Mouse (Mus musculus): Measurements from ENCODE around the gene Dnase1. TPM values are rescaled to one million over a fixed set of nuclear protein-coding genes. Genes with fewer than 3 reads are reported as not detected.
A peak's percentile ranks its signal among the peaks of the same experiment; 100 is the strongest.

Dnase1 gene
- total RNA-seq, 1 experiment, result 1.0 TPM

GRCm38 (mm10) chr16:4031441-4032274 lies 5.1 kb upstream of the Dnase1 start:
- no peak for TF ChIP-seq MAFK (IDR thresholded peaks at IDR 0.05; ENCODE audit: insufficient read depth, low read depth, low read length)
- no peak for TF ChIP-seq ZC3H11A (IDR thresholded peaks at IDR 0.05; ENCODE audit: borderline replicate concordance, low read depth, low read length)
- no peak for TF ChIP-seq CHD2 (IDR thresholded peaks at IDR 0.05; ENCODE audit: low read depth, low read length)
- no peak for TF ChIP-seq ZNF384 (IDR thresholded peaks at IDR 0.05; ENCODE audit: low read depth, low read length)

GRCm38 (mm10) chr16:4032341-4032748 lies 4.4 kb upstream of the Dnase1 start:
- H3K9ac ChIP-seq (ENCODE audit: insufficient read depth, low read depth, low read length, poor library complexity, severe bottlenecking), result no peak overlapping the region
- H3K4me1 ChIP-seq (ENCODE audit: control insufficient read depth in 2 of 2, insufficient read depth in 2 of 2, low read length in 2 of 2, poor library complexity in 1 of 2), result peaks cover 6 to 23% of the 10 kb centered on the region in 2 experiments; a peak in 2 of 4 replicates
- no peak overlapping the region for H3K27ac ChIP-seq (ENCODE audit: insufficient read depth, low read depth, low read length, poor library complexity, severe bottlenecking)
- H3K9me3 ChIP-seq (ENCODE audit: control insufficient read depth, insufficient read depth, low read depth, low read length), result no peaks in the 10 kb centered on the region
- peaks cover 10% of the 10 kb centered on the region for H3K36me3 ChIP-seq (ENCODE audit: control insufficient read depth, insufficient read depth, low read length, poor library complexity, severe bottlenecking)
- in situ Hi-C loops (cut with MboI; ENCODE audit: low sequenced_read_pairs in 2 of 2, unreplicated experiment in 2 of 2), result no loop called here
- no peak for DNase-seq (ENCODE audit: low read depth, low spot score)
- TF ChIP-seq ZC3H11A (IDR thresholded peaks at IDR 0.05; ENCODE audit: borderline replicate concordance, low read depth, low read length) (no peak), MAFK (IDR thresholded peaks at IDR 0.05; ENCODE audit: insufficient read depth, low read depth, low read length) (no peak), CHD2 (IDR thresholded peaks at IDR 0.05; ENCODE audit: low read depth, low read length) (no peak), HCFC1 (IDR thresholded peaks at IDR 0.05; ENCODE audit: borderline replicate concordance, insufficient read depth, low read length) (no peak), ZNF384 (IDR thresholded peaks at IDR 0.05; ENCODE audit: low read depth, low read length) (no peak)
- no peak overlapping the region for H3K4me3 ChIP-seq (ENCODE audit: insufficient read depth in 1 of 2, low read depth in 1 of 2, low read length in 2 of 2, poor library complexity in 1 of 2, severe bottlenecking in 1 of 2)

More at GRCm38 (mm10) chr16:4031441-4032274, 5.1 kb upstream of the Dnase1 start:
- peaks cover 5% of the 10 kb centered on the region; the same call in 1 of the 2 replicates for H3K36me3 ChIP-seq (ENCODE audit: control insufficient read depth, insufficient read depth, low read length, poor library complexity, severe bottlenecking)
- peaks cover 6 to 21% of the 10 kb centered on the region in 2 experiments; a peak in 2 of 4 replicates for H3K4me1 ChIP-seq (ENCODE audit: control insufficient read depth in 2 of 2, insufficient read depth in 2 of 2, low read length in 2 of 2, poor library complexity in 1 of 2)
- DNase-seq (ENCODE audit: low read depth, low spot score), result no peak
- in situ Hi-C loops (cut with MboI; ENCODE audit: low sequenced_read_pairs in 2 of 2, unreplicated experiment in 2 of 2), result no loop called here
- peak overlapping the region; percentile 22; the same call in 1 of the 2 replicates for H3K27ac ChIP-seq (ENCODE audit: insufficient read depth, low read depth, low read length, poor library complexity, severe bottlenecking)
- no peaks in the 10 kb centered on the region for H3K9me3 ChIP-seq (ENCODE audit: control insufficient read depth, insufficient read depth, low read depth, low read length)
- no peak overlapping the region for H3K9ac ChIP-seq (ENCODE audit: insufficient read depth, low read depth, low read length, poor library complexity, severe bottlenecking)
- H3K4me3 ChIP-seq (ENCODE audit: insufficient read depth in 1 of 2, low read depth in 1 of 2, low read length in 2 of 2, poor library complexity in 1 of 2, severe bottlenecking in 1 of 2), result no peak overlapping the region

GRCm38 (mm10) chr16:4033971-4034370 lies 2.8 kb upstream of the Dnase1 start:
- Histone ChIP-seq H3K9me3 (ENCODE audit: control insufficient read depth, insufficient read depth, low read depth, low read length) (no peaks in the 10 kb centered on the region), H3K4me1 (ENCODE audit: control insufficient read depth in 2 of 2, insufficient read depth in 2 of 2, low read length in 2 of 2, poor library complexity in 1 of 2) (peaks cover 6 to 25% of the 10 kb centered on the region in 2 experiments; a peak in 2 of 4 replicates), H3K4me3 (ENCODE audit: insufficient read depth in 1 of 2, low read depth in 1 of 2, low read length in 2 of 2, poor library complexity in 1 of 2, severe bottlenecking in 1 of 2) (no peak overlapping the region), H3K36me3 (ENCODE audit: control insufficient read depth, insufficient read depth, low read length, poor library complexity, severe bottlenecking) (peaks cover 25% of the 10 kb centered on the region), H3K9ac (ENCODE audit: insufficient read depth, low read depth, low read length, poor library complexity, severe bottlenecking) (no peak overlapping the region), H3K27ac (ENCODE audit: insufficient read depth, low read depth, low read length, poor library complexity, severe bottlenecking) (no peak overlapping the region)
- in situ Hi-C loops (cut with MboI; ENCODE audit: low sequenced_read_pairs in 2 of 2, unreplicated experiment in 2 of 2), result no loop called here
- DNase-seq (ENCODE audit: low read depth, low spot score), result no peak
- TF ChIP-seq HCFC1 (IDR thresholded peaks at IDR 0.05; ENCODE audit: borderline replicate concordance, insufficient read depth, low read length), result no peak
- TF ChIP-seq MAFK (IDR thresholded peaks at IDR 0.05; ENCODE audit: insufficient read depth, low read depth, low read length), result no peak
- TF ChIP-seq CHD2 (IDR thresholded peaks at IDR 0.05; ENCODE audit: low read depth, low read length), result no peak
- TF ChIP-seq ZC3H11A (IDR thresholded peaks at IDR 0.05; ENCODE audit: borderline replicate concordance, low read depth, low read length), result no peak
- TF ChIP-seq ZNF384 (IDR thresholded peaks at IDR 0.05; ENCODE audit: low read depth, low read length), result no peak

- peaks cover 30% of the 10 kb centered on the region for H3K36me3 ChIP-seq (ENCODE audit: control insufficient read depth, insufficient read depth, low read length, poor library complexity, severe bottlenecking)
- H3K4me1 ChIP-seq (ENCODE audit: control insufficient read depth in 2 of 2, insufficient read depth in 2 of 2, low read length in 2 of 2, poor library complexity in 1 of 2), result peaks cover 6 to 20% of the 10 kb centered on the region in 2 experiments; a peak in 2 of 4 replicates
- H3K9ac ChIP-seq (ENCODE audit: insufficient read depth, low read depth, low read length, poor library complexity, severe bottlenecking), result no peak overlapping the region
- DNase-seq (ENCODE audit: low read depth, low spot score), result no peak
- H3K27ac ChIP-seq (ENCODE audit: insufficient read depth, low read depth, low read length, poor library complexity, severe bottlenecking), result no peak overlapping the region
- no peak overlapping the region for H3K4me3 ChIP-seq (ENCODE audit: insufficient read depth in 1 of 2, low read depth in 1 of 2, low read length in 2 of 2, poor library complexity in 1 of 2, severe bottlenecking in 1 of 2)
- H3K9me3 ChIP-seq (ENCODE audit: control insufficient read depth, insufficient read depth, low read depth, low read length), result no peaks in the 10 kb centered on the region
- TF ChIP-seq HCFC1 (IDR thresholded peaks at IDR 0.05; ENCODE audit: borderline replicate concordance, insufficient read depth, low read length) (no peak), CHD2 (IDR thresholded peaks at IDR 0.05; ENCODE audit: low read depth, low read length) (no peak), ZC3H11A (IDR thresholded peaks at IDR 0.05; ENCODE audit: borderline replicate concordance, low read depth, low read length) (no peak)
- in situ Hi-C loops (cut with MboI; ENCODE audit: low sequenced_read_pairs in 2 of 2, unreplicated experiment in 2 of 2), result no loop called here
Measured at GRCm38 (mm10) chr16:4034476-4034875, 2.3 kb upstream of the Dnase1 start.
